ENCODE assay signal across 20 mouse cellular contexts in the genomic region with DNA sequence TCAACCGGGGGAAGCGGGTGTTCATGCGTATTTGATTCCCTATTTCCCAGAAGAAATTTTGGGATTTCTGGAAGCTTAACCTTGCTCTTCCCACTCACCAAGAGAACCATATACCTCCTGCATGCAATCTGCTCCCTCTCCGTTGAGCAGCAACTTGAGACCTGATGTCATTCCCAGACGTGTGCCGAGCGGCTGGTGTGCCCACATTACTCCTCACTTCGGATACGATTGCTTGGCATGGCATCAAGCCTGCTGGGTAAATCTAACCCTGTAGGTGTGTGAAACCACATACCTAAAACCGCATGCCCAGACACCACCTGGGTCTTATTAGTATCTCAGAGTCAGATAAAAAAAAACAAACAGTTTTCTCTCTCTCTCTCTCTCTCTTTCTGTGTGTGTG. TPM values are rescaled to one million over a fixed set of nuclear protein-coding genes. Genes with fewer than 3 reads are reported as not detected.
"Had no signal": no experiment of that assay in that cellular context is flagged by ENCODE, and none has a peak within 500 bp of the region (broad histone marks: within the 10 kb centered on the region; RNA-seq: fewer than 3 reads in every experiment).

No protein-coding gene starts in this region.

- H3K27me3 ChIP-seq: limb, embryonic 13.5 days; neural tube, embryonic 15.5 days had no signal

- H3K4me2 ChIP-seq: limb, embryonic 13.5 days; neural tube, embryonic 15.5 days had no signal

- H3K36me3 ChIP-seq: neural tube, embryonic 15.5 days had no signal

- H3K9me3 ChIP-seq: neural tube, embryonic 15.5 days had no signal

- H3K4me1 ChIP-seq: neural tube, embryonic 15.5 days had no signal

- H3K4me3 ChIP-seq: layer of hippocampus, adult 2 months; left cerebral cortex, adult 2 months; limb, embryonic 13.5 days; myocyte; neural tube, embryonic 15.5 days had no signal

- DNase-seq: kidney, postnatal 10 days; kidney, postnatal 4 days; midbrain, embryonic 14.5 days; right cerebral cortex, postnatal 4 days; spleen, adult 18-20 months; thymus, adult 18-20 months; thymus, postnatal 14 days had no signal

- H3K9ac ChIP-seq: limb, embryonic 13.5 days; liver, embryonic 14.5 days; neural tube, embryonic 15.5 days had no signal

- H3K27ac ChIP-seq: layer of hippocampus, adult 2 months; left cerebral cortex, adult 2 months; limb, embryonic 13.5 days; liver, embryonic 14.5 days; neural tube, embryonic 15.5 days had no signal

RNA-seq across cellular contexts. Expression of a gene that starts 42.1 kb away (rescaled TPM):
- total RNA-seq: layer of hippocampus, adult 2 months; layer of hippocampus, postnatal 14 days; left cerebral cortex, adult 2 months; left cerebral cortex, postnatal 36 days; liver, adult 2 months; megakaryocyte-erythroid progenitor cell, adult 5-6 weeks had no signal
- polyA plus RNA-seq: kidney, embryonic 14.5 days; limb, embryonic 13.5 days; liver, adult 2 months; liver, embryonic 14.5 days; midbrain, embryonic 14.5 days; myocyte; neural tube, embryonic 11.5 days; neural tube, embryonic 15.5 days; stomach, embryonic 14.5 days had no signal
